Mouse (Mus musculus) spleen, postnatal 36 days (tissue): ENCODE results near the gene Gstt2.
"Not testable (repeated sequence)": the region's sequence is repeated elsewhere in the genome, so short reads cannot be mapped to it uniquely, and the experiment has no call there.

Experiments
- DNase-seq, 2 experiments: peaks; one replicate each; pipeline ENCODE4 v3.0.0; 2022; ENCODE audit warnings: low spot score in 2 of 2, mixed read lengths in 1 of 2

Gene Gstt2

DNA sequence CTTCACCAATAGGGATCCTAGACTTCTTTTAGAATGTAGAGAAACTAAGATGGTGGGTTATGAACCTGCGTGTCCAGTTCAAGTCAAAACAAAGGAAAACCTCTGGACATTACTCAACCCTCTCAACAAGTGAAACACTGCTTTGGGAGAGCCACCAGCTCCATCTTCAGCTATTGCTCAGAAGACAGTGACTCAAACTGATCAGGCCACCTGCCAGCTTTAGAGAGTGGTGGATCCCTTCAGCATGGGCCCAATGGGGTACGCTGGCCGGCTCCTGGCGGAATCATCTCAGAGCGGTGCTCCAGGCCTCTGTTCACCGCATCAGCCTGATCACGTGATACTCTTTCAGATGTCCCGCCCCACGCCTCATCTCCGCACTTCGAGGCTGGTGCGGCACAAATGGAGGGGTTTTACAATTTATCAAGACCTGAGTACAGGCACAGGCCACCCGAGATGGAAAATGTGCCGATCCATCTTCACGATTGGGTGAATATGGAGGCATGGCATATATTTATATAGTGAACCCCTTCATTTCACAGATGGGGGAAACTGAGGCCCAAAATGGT, 18.3 kb upstream of the Gstt2 start:
- DNase-seq, result no peak

GRCm38 (mm10) chr10:75854791-75855190, 17.6 kb upstream of the Gstt2 start:
- no peak for DNase-seq

DNA sequence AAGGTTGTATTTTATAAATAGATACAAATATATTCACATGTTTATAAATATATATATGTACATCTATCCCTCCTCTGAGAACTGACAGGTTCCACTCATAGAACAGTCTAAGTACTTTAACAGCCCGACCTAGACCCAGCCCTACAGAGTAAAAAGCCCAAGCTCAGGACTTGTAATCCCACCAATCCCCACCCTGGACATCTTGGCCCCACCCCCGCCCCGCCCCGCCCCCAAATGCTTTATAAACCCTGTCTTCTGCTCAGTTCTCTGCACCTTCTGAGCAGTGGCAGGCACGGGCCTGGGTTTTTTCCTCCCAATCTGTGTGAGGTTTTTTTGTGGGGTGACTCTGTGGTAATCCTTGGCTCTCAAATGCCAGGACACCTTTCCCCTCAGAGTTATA, 16.9 kb upstream of the Gstt2 start:
- no peak for DNase-seq

DNA sequence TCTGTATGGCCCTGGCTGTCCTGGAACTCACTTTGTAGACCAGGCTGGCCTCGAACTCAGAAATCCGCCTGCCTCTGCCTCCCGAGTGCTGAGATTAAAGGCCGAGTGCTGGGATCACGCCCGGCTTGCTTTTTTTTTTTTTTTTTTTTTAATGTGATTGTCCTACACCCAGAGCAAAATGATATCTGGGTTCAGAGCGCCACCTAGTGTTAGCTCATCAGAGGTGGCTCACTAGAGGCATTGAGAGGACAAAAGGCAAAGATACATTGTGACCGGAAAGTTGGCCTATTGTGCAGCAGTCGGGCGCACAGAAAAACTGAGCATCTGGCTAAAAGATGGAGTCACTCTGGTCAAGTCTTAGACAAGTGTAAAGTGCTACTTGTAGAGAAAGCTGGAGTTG, 16.2 kb upstream of the Gstt2 start:
- DNase-seq, result peak; percentile 69 to 81

GRCm38 (mm10) chr10:75852539-75853125, 15.4 kb upstream of the Gstt2 start:
- DNase-seq, result no peak

DNA sequence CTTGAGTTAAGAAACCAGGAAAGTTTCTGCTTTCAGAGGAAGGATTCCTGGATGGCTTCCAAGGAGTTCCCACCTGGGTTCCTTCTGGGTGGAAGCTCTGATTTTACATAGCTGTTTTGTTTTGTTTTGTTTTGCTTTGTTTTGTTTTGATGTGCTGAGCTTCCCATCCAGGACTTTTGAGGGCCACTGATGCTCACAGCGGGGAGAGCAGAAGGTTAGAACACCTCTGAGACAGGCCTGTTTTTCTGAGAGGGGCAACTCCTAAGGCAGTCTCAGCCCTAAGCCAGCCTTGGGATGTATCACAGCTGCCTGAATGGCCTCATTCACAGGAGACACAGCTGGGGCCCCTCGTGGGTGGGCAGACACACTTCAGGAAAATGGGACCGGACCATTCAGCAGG, 14.5 kb upstream of the Gstt2 start:
- no peak for DNase-seq

DNA sequence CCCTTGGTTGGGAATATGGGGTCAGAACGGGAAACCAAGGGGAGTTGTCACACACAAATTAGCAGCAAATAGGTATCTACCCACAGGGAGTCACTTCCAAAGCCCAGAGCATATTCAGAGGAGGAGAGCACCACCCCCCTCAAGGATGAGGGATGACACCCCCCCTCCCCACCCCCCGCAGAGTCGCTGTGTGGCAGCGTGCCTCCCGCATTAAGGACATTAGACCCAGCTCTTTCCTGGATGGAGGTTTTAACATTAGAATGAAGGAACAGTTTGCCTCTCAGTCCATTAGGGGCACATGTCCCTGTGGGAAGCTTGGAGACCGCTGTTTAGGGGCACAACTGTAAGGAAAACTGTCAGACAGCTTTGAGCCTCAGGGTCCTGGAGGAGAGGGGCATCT, 13.9 kb upstream of the Gstt2 start:
- DNase-seq, result no peak

DNA sequence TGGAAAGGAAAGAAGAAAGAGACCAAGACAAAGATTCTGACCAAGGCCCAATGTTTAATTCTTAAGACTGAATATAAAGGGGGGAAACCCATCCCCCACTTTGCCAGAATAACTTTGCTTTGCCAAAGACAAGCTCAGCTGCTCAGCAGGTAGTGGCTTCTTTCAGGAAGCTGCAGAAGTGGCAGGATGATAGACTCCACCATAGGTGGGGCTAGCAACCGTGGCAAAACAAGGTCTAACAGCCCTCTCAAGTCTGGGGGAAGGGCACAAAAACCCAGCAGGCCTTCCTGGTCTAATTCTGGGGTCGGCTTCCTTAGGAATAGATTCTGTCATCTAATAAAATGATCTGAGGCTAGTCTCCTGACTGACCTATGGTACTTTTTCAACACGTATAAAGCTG, 11.2 kb upstream of the Gstt2 start:
- no peak for DNase-seq

DNA sequence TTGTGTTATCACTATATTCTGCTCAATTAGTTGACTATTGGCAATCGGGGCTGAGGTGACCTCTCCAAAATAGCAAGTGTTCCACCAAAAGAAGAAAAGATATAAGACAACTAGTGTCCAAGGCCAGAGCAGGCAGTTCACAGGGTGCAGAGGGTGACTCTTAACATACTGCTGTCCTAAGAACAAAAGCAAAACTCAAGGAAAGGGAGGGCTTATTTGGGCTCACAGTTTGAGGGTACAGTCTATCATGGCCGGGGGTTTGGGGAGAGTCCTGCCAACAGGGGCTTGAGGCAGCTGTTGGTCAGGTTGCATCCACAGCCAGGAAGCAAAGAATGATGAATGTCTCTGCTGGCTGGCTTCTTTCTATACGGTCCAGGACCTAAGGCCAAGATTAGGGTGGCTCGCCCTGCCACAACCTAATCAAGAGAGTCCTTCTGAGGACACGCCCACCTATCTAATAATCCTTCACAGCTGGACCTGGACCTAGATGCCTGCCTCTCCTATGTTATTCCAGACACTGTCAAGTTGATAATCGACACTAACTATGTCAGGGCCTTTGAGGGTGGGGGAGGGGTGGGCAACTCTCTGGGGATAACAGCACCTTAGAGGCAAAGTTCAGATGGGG, 8.2 kb upstream of the Gstt2 start:
- DNase-seq, result peak; percentile 27 to 68

- DNase-seq, result no peak
Measured at GRCm38 (mm10) chr10:75844800-75845199, 7.6 kb upstream of the Gstt2 start.

- DNase-seq, result not testable (repeated sequence)
Measured at GRCm38 (mm10) chr10:75843898-75844297, 6.7 kb upstream of the Gstt2 start.

DNA sequence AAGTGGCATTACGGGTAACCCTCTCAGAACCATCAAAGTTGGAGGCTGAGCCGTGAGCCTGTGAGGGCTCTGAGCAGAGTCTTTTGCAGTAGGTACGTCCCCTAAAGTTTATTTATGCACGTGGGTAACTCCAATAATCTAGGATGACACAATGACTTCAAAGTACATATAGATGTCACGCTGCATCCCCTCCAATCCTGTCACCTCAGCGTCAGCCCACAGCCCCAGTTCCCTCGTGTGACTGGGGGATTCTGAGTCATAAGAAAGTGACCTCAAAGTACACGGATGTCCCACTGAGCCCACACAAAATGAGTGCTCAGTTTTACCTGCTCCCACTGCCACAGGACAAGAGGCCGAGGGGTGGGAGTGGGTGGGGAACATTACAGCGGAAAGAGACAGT, 1.9 kb upstream of the Gstt2 start:
- no peak for DNase-seq

- DNase-seq, result peak; percentile 41 to 57
Measured at GRCm38 (mm10) chr10:75835761-75836531, 1.3 kb downstream of the Gstt2 start.

DNA sequence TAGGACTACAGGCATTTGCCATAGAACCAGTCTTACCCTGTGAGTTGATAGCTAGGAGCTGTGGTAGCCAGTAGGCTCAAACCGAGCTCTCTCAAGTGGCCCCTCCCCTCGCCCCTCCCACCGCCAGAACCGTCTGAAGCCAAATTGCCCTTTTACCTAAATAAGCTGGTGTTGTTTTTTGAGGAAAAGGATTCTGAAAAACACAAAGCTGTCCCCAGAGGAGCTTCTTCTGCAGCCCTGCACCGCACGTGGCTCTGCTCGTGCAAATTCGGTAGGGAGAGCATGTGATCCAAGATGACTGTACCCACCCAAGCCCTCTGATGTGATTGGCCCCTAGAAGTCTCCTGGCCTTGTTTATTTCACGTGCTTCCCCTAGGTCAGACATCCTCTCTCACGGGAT, 1.9 kb downstream of the Gstt2 start:
- peak; percentile 58 to 60 for DNase-seq

- no peak for DNase-seq
Measured at GRCm38 (mm10) chr10:75834721-75835120, 2.5 kb downstream of the Gstt2 start.

- peak; percentile 61 to 78 for DNase-seq
Measured at GRCm38 (mm10) chr10:75834250-75834649, 3.0 kb downstream of the Gstt2 start.

- peak; percentile 42 to 51 for DNase-seq
Measured at GRCm38 (mm10) chr10:75833456-75834080, 3.7 kb downstream of the Gstt2 start.

DNA sequence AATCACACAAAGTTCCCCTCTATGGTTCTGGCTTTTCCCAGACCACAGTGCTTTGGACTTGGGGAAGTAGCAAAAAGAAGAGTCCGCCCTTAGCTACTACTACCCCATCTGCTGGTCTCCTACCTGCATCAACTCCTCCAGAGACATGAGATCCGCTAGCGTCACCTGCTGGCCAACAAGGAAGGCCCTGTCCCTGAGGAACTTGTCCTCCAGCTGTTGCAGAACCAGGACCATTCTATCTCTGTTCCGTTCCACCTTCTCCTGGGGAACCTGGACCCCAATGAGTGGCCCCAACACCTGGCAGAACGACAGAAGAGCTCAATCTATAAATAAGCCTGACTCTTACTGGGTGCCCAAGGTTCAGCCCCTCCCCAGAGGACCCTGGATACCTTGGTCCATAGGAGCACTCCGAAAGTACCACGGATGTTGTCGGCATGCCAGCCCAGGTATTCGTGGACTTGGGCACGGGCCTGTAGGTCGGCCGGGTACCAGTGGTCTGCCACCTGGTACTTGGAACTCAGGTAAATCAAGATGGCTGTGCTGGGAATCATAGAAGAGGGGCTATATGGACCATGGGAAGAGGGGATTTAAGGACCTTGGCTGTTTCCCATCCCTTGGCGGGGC, 4.8 kb downstream of the Gstt2 start:
- DNase-seq, result peak; percentile 64 to 73

- no peak for DNase-seq
Measured at GRCm38 (mm10) chr10:75830275-75830670, 7.0 kb downstream of the Gstt2 start.

- no peak for DNase-seq
Measured at GRCm38 (mm10) chr10:75829529-75830274, 7.5 kb downstream of the Gstt2 start.

DNA sequence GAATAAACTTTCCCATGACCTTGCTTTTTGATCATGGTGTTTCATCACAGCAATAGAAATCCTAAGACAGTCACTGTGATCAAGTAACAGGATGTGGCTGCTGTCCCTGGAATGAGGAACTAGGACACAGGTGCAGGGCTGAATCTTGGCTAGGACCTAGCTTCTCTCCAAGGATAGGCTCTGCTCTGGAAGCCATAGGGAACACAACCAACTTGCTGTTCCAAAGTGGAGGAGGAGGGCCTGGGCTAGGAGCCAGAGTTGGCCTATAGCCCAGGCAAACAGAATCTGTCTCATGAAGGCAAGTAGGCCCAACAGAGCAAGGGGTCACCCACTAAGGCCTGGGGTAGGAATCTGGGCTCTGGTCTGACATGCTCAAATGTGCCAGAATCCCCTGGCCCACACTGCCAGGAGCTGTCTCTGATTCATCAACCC, 8.7 kb downstream of the Gstt2 start:
- no peak for DNase-seq
